Mouse (Mus musculus) hindbrain, embryonic 14.5 days (tissue): ENCODE results near the gene Pou2f1. TPM values are rescaled to one million over a fixed set of nuclear protein-coding genes. Genes with fewer than 3 reads are reported as not detected.

ENCODE experiments used
- ATAC-seq: fragments of 200-750 bp; cut with Nextera tagmentation; 2 replicates; pipeline ENCODE4 v1.8.0; 2017; ENCODE audit warnings: moderate number of reproducible peaks, mild to moderate bottlenecking, moderate TSS enrichment, moderate library complexity; ENCODE audit not compliant: low FRiP score
- DNase-seq: peaks from one replicate; pipeline ENCODE4 v3.0.0-alpha.2; 2015; ENCODE audit warnings: low spot score
- H3K27ac ChIP-seq: fragments of 300-500 bp; sonication (generic); 2 replicates; pipeline ENCODE4 v1.5.1; 2014; ENCODE audit warnings: mild to moderate bottlenecking, moderate library complexity
- H3K27me3 ChIP-seq: fragments of 300-500 bp; sonication (generic); 2 replicates; pipeline ENCODE4 v1.6.1; 2014; ENCODE audit warnings: mild to moderate bottlenecking, low read length, mixed read lengths; ENCODE audit not compliant: control insufficient read depth, insufficient read depth
- H3K36me3 ChIP-seq: fragments of 300-500 bp; sonication (generic); replicated peaks from 2 replicates; pipeline ENCODE4 v1.6.1; 2014; ENCODE audit not compliant: control insufficient read depth, insufficient read depth
- H3K4me1 ChIP-seq: fragments of 300-500 bp; sonication (generic); replicated peaks from 2 replicates; pipeline ENCODE4 v1.6.1; 2014; ENCODE audit warnings: antibody characterized with exemption, low read length, mixed read lengths; ENCODE audit not compliant: control insufficient read depth, insufficient read depth
- H3K4me2 ChIP-seq: fragments of 300-500 bp; sonication (generic); replicated peaks from 2 replicates; pipeline ENCODE4 v1.6.1; 2014; ENCODE audit warnings: mild to moderate bottlenecking, moderate library complexity
- H3K4me3 ChIP-seq: fragments of 300-500 bp; sonication (generic); replicated peaks from 2 replicates; pipeline ENCODE4 v1.5.1; 2014; ENCODE audit warnings: mild to moderate bottlenecking, low read length
- H3K9ac ChIP-seq: fragments of 300-500 bp; sonication (generic); 2 replicates; pipeline ENCODE4 v1.6.1; 2014
- H3K9me3 ChIP-seq: fragments of 300-500 bp; sonication (generic); 2 replicates; pipeline ENCODE4 v1.6.1; 2016; ENCODE audit warnings: low read length; ENCODE audit not compliant: control insufficient read depth
- WGBS: fragments of 180-500 bp; shearing (Covaris S2); extraction: QIAGEN DNeasy Blood & Tissue Kit; methylation state at CpG from one replicate; pipeline ENCODE4 v1.1.7; 2014; 5-methylcytosine and 5-hydroxymethylcytosine counted together
- polyA plus RNA-seq: library from polyadenylated mRNA; unstranded; fragments of >200 nt; fragmentation: Nextera tagmentation; extraction: Ambion mirVana; gene quantifications from 2 replicates; pipeline ENCODE4 v1.2.1, GENCODE M21; 2014

Gene Pou2f1
- polyA plus RNA-seq, 1 experiment from 2014 or later: 19.2 TPM

GRCm38 (mm10) chr1:165844956-165845355, 157.5 kb downstream of the Pou2f1 start:
- Histone ChIP-seq H3K9me3 (no peaks in the 10 kb centered on the region), H3K4me3 (peak overlapping the region; percentile 43), H3K4me2 (peak overlapping the region; percentile 99), H3K36me3 (no peaks in the 10 kb centered on the region), H3K9ac (peak overlapping the region; percentile 52), H3K27ac (no peak overlapping the region), H3K27me3 (peaks cover 47% of the 10 kb centered on the region), H3K4me1 (peaks cover 22% of the 10 kb centered on the region)
- 0% methylated on average over 26 of the region's 26 CpGs for WGBS
- no peak for DNase-seq
- peak; percentile 43 for ATAC-seq

DNA sequence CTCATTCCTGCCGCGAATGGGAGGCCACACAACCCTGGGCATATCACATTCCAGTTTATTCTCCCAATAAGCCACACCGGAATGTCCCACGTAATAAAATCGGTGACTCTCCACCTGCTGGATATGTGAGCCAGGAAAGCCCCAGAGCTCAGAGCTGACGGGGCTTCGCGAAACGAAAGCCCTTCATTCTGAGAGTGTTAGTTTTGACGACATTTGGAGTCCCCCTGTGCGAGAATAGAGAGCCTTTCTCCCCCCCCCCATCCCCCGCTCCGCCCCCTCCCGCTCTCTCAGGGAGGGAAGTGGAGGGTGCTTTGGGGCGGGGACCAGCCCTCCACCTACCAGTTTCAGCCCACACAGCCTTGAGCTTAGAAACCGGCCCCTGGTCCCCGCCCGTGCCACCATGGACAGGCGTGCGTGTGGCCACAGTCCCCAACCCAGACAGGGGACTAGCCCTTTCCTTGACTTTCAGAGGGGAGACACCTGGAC, 158.0 kb downstream of the Pou2f1 start:
- H3K9me3 ChIP-seq: no peaks in the 10 kb centered on the region
- peaks cover 47% of the 10 kb centered on the region for H3K27me3 ChIP-seq
- H3K9ac ChIP-seq: peak overlapping the region; percentile 52
- no peak for DNase-seq
- H3K4me1 ChIP-seq: peaks cover 22% of the 10 kb centered on the region
- H3K4me3 ChIP-seq: peak overlapping the region; percentile 43
- peak; percentile 70 for ATAC-seq
- 1% methylated on average over 20 of the region's 20 CpGs for WGBS
- H3K27ac ChIP-seq: no peak overlapping the region
- no peaks in the 10 kb centered on the region for H3K36me3 ChIP-seq
- H3K4me2 ChIP-seq: peak overlapping the region; percentile 99

- H3K4me3 ChIP-seq: no peak overlapping the region
- H3K4me2 ChIP-seq: no peak overlapping the region
- H3K4me1 ChIP-seq: peaks cover 22% of the 10 kb centered on the region
- H3K27me3 ChIP-seq: peaks cover 47% of the 10 kb centered on the region
- WGBS: 74% methylated on average over 3 of the region's 3 CpGs
- no peak overlapping the region for H3K9ac ChIP-seq
- DNase-seq: no peak
- H3K27ac ChIP-seq: no peak overlapping the region
- no peaks in the 10 kb centered on the region for H3K9me3 ChIP-seq
- H3K36me3 ChIP-seq: no peaks in the 10 kb centered on the region
- ATAC-seq: no peak
These were observed 158.9 kb downstream of the Pou2f1 start for GRCm38 (mm10) chr1:165843586-165843985.

DNA sequence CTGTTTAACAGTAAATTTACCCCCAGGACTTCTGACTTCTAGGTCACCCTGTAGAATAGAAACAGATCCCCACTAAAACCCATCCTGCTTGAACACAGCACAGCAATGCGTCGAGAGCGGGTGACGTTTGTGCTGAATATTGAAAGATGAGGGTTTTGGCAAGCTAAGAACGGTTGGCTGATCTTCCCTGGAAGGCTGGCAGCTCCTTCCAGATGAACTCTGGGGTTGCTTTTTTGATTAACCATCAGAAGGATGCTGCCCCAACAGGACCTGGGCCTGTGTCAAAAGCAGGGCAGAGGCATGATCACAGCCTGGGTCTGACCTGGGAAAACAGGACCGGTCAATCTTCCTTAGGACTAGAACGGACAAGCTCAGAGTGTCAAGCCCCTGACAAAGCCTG, 160.3 kb downstream of the Pou2f1 start:
- no peak overlapping the region for H3K9ac ChIP-seq
- H3K36me3 ChIP-seq: no peaks in the 10 kb centered on the region
- ATAC-seq: no peak
- WGBS: 61% methylated on average over 7 of the region's 7 CpGs
- H3K27ac ChIP-seq: no peak overlapping the region
- no peak overlapping the region for H3K4me2 ChIP-seq
- H3K27me3 ChIP-seq: peaks cover 47% of the 10 kb centered on the region
- no peak overlapping the region for H3K4me3 ChIP-seq
- peaks cover 32% of the 10 kb centered on the region for H3K4me1 ChIP-seq
- no peak for DNase-seq
- no peaks in the 10 kb centered on the region for H3K9me3 ChIP-seq

DNA sequence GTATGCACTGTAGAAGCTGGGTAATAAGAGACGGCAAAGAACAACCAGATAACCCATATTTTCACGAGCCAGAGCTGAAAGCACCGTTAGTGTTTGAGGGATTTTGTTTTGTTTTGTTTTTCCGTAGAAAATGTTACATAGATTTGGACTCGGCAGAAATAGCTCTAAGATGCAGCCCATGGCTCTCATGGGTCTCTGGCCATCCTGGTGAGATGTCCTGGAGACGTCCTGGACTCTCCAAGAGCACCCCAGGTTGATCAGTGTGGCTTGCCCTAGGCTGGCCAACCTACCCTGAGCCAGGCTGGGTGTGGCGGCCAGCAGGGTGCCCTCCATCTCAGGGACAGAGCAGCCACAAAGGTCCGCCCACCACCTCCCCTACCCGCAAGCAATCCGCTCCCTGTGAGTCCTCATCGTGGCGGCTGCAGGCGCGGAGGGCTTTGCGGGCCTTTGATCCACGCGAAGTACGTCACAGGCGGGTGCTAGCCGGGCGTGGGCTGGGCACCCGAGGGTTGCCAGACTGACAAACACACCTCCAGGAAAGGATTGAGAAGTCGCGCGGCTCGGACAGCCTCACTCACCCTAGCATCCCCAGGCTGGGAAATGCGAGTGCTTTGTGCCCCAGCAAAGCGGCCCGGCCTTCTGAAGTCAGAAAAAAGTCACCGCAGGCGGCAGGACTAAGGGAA, 161.8 kb downstream of the Pou2f1 start:
- ATAC-seq (no peak), DNase-seq (peak; percentile 51)
- H3K27me3 ChIP-seq: peaks cover 41% of the 10 kb centered on the region
- no peaks in the 10 kb centered on the region for H3K9me3 ChIP-seq
- peak overlapping the region; percentile 60 for H3K4me2 ChIP-seq
- WGBS: 12% methylated on average over 31 of the region's 31 CpGs
- H3K36me3 ChIP-seq: no peaks in the 10 kb centered on the region
- peak overlapping the region; percentile 52 for H3K9ac ChIP-seq
- peak overlapping the region; percentile 23 for H3K4me3 ChIP-seq
- no peak overlapping the region for H3K27ac ChIP-seq
- peaks cover 40% of the 10 kb centered on the region for H3K4me1 ChIP-seq

- peaks cover 30% of the 10 kb centered on the region for H3K27me3 ChIP-seq
- H3K4me2 ChIP-seq: no peak overlapping the region
- no peaks in the 10 kb centered on the region for H3K36me3 ChIP-seq
- H3K4me3 ChIP-seq: no peak overlapping the region
- H3K9me3 ChIP-seq: no peaks in the 10 kb centered on the region
- ATAC-seq (no peak), DNase-seq (no peak)
- 83% methylated on average over 4 of the region's 4 CpGs for WGBS
- no peak overlapping the region for H3K27ac ChIP-seq
- H3K4me1 ChIP-seq: peaks cover 34% of the 10 kb centered on the region
- H3K9ac ChIP-seq: no peak overlapping the region
These were observed 163.3 kb downstream of the Pou2f1 start for GRCm38 (mm10) chr1:165839201-165839600.

GRCm38 (mm10) chr1:165837546-165837945, 164.9 kb downstream of the Pou2f1 start:
- Histone ChIP-seq H3K4me2 (0 out of 2 replicates have a peak overlapping the region, but pooled peaks have one; percentile 8), H3K4me3 (no peak overlapping the region), H3K4me1 (peaks cover 47% of the 10 kb centered on the region), H3K9ac (0 out of 2 replicates have a peak overlapping the region, but pooled peaks have one; percentile 24), H3K27ac (peak overlapping the region; percentile 84), H3K27me3 (peaks cover 15% of the 10 kb centered on the region), H3K9me3 (no peaks in the 10 kb centered on the region), H3K36me3 (no peaks in the 10 kb centered on the region)
- ATAC-seq: no peak
- DNase-seq: no peak
- WGBS: 19% methylated on average over 8 of the region's 8 CpGs

GRCm38 (mm10) chr1:165836461-165836860, 166.0 kb downstream of the Pou2f1 start:
- WGBS: 22% methylated on average over 6 of the region's 6 CpGs
- peaks cover 47% of the 10 kb centered on the region for H3K4me1 ChIP-seq
- no peak for ATAC-seq

DNA sequence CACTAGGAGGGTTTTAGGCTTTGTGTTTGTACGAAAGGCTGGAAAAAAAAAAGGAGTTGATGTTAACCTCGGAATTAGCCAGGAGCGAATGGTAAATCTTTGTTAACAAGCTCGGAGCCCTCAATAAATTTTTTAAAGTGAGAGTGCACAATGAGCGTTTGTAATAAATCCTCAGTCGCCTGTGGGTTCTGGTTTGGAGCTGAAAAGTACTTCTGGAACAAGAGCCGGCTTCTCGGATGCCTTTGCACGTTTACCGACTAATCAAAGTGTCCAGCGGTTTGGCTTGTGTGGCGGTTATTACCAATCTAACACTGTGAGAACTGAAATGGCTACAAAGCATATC, 167.9 kb downstream of the Pou2f1 start:
- no peak for ATAC-seq
- 19% methylated on average over 12 of the region's 12 CpGs for WGBS
- H3K27me3 ChIP-seq: no peaks in the 10 kb centered on the region; the same call in 1 of the 2 replicates
- peak overlapping the region; percentile 41 for H3K9ac ChIP-seq
- H3K27ac ChIP-seq: peak overlapping the region; percentile 76
- peak; percentile 59 for DNase-seq
- peaks cover 41% of the 10 kb centered on the region for H3K4me1 ChIP-seq
- H3K9me3 ChIP-seq: no peaks in the 10 kb centered on the region
- no peaks in the 10 kb centered on the region for H3K36me3 ChIP-seq
- peak overlapping the region; percentile 9 for H3K4me3 ChIP-seq
- H3K4me2 ChIP-seq: peak overlapping the region; percentile 47

More at GRCm38 (mm10) chr1:165836461-165836860, 166.0 kb downstream of the Pou2f1 start:
- Histone ChIP-seq H3K27ac (peak overlapping the region; percentile 84; the same call in 1 of the 2 replicates), H3K9me3 (no peaks in the 10 kb centered on the region), H3K27me3 (peaks cover 6% of the 10 kb centered on the region), H3K4me3 (no peak overlapping the region), H3K4me2 (no peak overlapping the region), H3K9ac (no peak overlapping the region), H3K36me3 (no peaks in the 10 kb centered on the region)
- no peak for DNase-seq
